Mouse (Mus musculus) frontal cortex, postnatal 14 days (tissue): Measurements from ENCODE around the gene Slc7a14.
"Not testable (repeated sequence)": the region's sequence is repeated elsewhere in the genome, so short reads cannot be mapped to it uniquely, and the experiment has no call there.

Source experiments
- DNase-seq, 2 experiments: peaks; one replicate each; pipeline ENCODE4 v3.0.0; 2022; ENCODE audit warnings: low spot score in 2 of 2

The Slc7a14 gene

GRCm38 (mm10) chr3:31309934-31310787, at the start of gene Slc7a14:
Gene Slc7a14 (minus strand): TSS chr3:31310378.
- peak; percentile 72 to 73 for DNase-seq

GRCm38 (mm10) chr3:31346540-31346939, 36.4 kb upstream of the Slc7a14 start:
- no peak for DNase-seq

- no peak for DNase-seq
Observed at GRCm38 (mm10) chr3:31345766-31346165, 35.6 kb upstream of the Slc7a14 start.

- DNase-seq = no peak
Observed at GRCm38 (mm10) chr3:31339236-31339635, 29.1 kb upstream of the Slc7a14 start.

GRCm38 (mm10) chr3:31328237-31328836, 18.2 kb upstream of the Slc7a14 start:
- peak; percentile 26 to 31 for DNase-seq

- DNase-seq = no peak
Observed at GRCm38 (mm10) chr3:31327791-31328190, 17.6 kb upstream of the Slc7a14 start.

- peak in 1 of 2 experiments; percentile 5 for DNase-seq
Observed at GRCm38 (mm10) chr3:31324231-31324654, 14.1 kb upstream of the Slc7a14 start.

- DNase-seq = peak; percentile 23 to 38
Observed at GRCm38 (mm10) chr3:31309371-31309933, 726 bp downstream of the Slc7a14 start.

- DNase-seq = peak in 1 of 2 experiments; percentile 9
Observed at GRCm38 (mm10) chr3:31308906-31309305, 1.3 kb downstream of the Slc7a14 start.

GRCm38 (mm10) chr3:31307936-31308335, 2.2 kb downstream of the Slc7a14 start:
- peak; percentile 43 to 51 for DNase-seq

- DNase-seq = no peak
Observed at GRCm38 (mm10) chr3:31291673-31292602, 18.2 kb downstream of the Slc7a14 start.

- DNase-seq = no peak
Observed at GRCm38 (mm10) chr3:31287421-31287948, 22.7 kb downstream of the Slc7a14 start.

GRCm38 (mm10) chr3:31281116-31281515, 29.1 kb downstream of the Slc7a14 start:
- no peak for DNase-seq

GRCm38 (mm10) chr3:31274875-31275274, 35.3 kb downstream of the Slc7a14 start:
- no peak for DNase-seq

- not testable (repeated sequence) for DNase-seq
Observed at GRCm38 (mm10) chr3:31273247-31273646, 36.9 kb downstream of the Slc7a14 start.

- no peak for DNase-seq
Observed at GRCm38 (mm10) chr3:31272635-31273034, 37.5 kb downstream of the Slc7a14 start.

- DNase-seq = no peak
Observed at GRCm38 (mm10) chr3:31269551-31270317, 40.4 kb downstream of the Slc7a14 start.

GRCm38 (mm10) chr3:31267921-31268320, 42.3 kb downstream of the Slc7a14 start:
- DNase-seq = no peak

GRCm38 (mm10) chr3:31266941-31267340, 43.2 kb downstream of the Slc7a14 start:
- DNase-seq = no peak

- no peak for DNase-seq
Observed at GRCm38 (mm10) chr3:31263535-31263934, 46.6 kb downstream of the Slc7a14 start.
